In the genomic region with DNA sequence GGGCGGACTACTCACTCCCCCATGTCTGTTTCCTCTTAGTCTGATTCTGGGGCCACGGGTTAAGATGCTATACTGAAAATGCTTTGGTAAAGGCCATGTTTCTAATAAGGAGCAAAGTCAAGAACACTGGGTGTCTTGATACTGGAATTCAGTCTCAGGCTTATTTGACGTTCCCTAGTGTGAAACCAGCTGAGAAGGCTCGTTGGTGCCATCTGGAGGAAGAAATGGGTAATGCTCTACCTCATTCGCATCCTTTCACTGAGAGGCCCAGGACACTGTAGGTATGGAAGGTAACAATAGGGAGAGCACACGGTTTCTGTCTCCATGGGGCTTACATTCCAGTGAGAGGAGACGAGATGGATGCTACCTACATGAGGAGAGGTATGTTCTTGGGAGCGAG, we compare ENCODE assay signal across 8 mouse cellular contexts. TPM values are rescaled to one million over a fixed set of nuclear protein-coding genes. Genes with fewer than 3 reads are reported as not detected.
A peak's percentile ranks its signal among the peaks of the same experiment; 100 is the strongest.
DNase-seq lines count a peak whose midpoint lies in the region; ATAC-seq and TF ChIP-seq lines count a peak whose summit lies in the region.

No protein-coding gene starts in this region.

- no peak overlapping the region for H3K27ac ChIP-seq in heart, postnatal 0 days (ENCODE audit: low read depth)

- H3K9me3 ChIP-seq in heart, postnatal 0 days (replicated peaks; ENCODE audit: control insufficient read depth, low read length): no peaks in the 10 kb centered on the region

- 32% methylated on average over 8 of the region's 8 CpGs for WGBS in heart, postnatal 0 days

- TF ChIP-seq EP300 in heart, postnatal 0 days (IDR thresholded peaks at IDR 0.05; ENCODE audit: low read depth): no peak

- H3K4me3 ChIP-seq in heart, postnatal 0 days (ENCODE audit: low read depth, low read length): no peak overlapping the region

- no peak overlapping the region for H3K4me2 ChIP-seq in heart, postnatal 0 days (ENCODE audit: low read depth, low read length)

- intact Hi-C loops in heart, postnatal 25 days (cut with DNase I): loop anchor here (1.0 kb wide), 2 partner anchors 115 to 178 kb away; no protein-coding TSS in a partner anchor
- intact Hi-C loops in heart, postnatal 10 days (cut with DNase I): loop anchor here (1.0 to 10.0 kb wide), 2 partner anchors 115 to 371 kb away; no protein-coding TSS in a partner anchor

- H3K36me3 ChIP-seq in heart, postnatal 0 days (replicated peaks; ENCODE audit: control insufficient read depth, insufficient read depth, low read length): peaks cover 23% of the 10 kb centered on the region

- peak; percentile 42 for DNase-seq in heart, postnatal 0 days (ENCODE audit: low spot score)
- no peak for DNase-seq in heart, postnatal 25 days (ENCODE audit: low spot score)
- DNase-seq in adrenal gland, adult 18-20 months (ENCODE audit: low spot score in 2 of 2): peak; percentile 65 to 69
- peak; percentile 89 for DNase-seq in embryo, embryonic 10.5 days (ENCODE audit: low spot score)
- DNase-seq in heart, postnatal 10 days: peak; percentile 74 to 88
- peak; percentile 39 to 87 for DNase-seq in layer of hippocampus, adult 18-20 months (ENCODE audit: low spot score in 2 of 2)
- DNase-seq in lung, postnatal 25 days (ENCODE audit: low spot score): peak; percentile 74
- DNase-seq in right cerebral cortex, postnatal 25 days: peak; percentile 55

- no peak overlapping the region for H3K9ac ChIP-seq in heart, postnatal 0 days (replicated peaks; ENCODE audit: low read depth, low read length)

- no peak for ATAC-seq in heart, postnatal 0 days (ENCODE audit: insufficient read depth, low read depth)

- no peaks in the 10 kb centered on the region for H3K4me1 ChIP-seq in heart, postnatal 0 days (ENCODE audit: control insufficient read depth, insufficient read depth)

- peak; percentile 90 for TF ChIP-seq CTCF in heart, postnatal 0 days (IDR thresholded peaks at IDR 0.05; ENCODE audit: low read depth)

- H3K27me3 ChIP-seq in heart, postnatal 0 days (ENCODE audit: control insufficient read depth, insufficient read depth, low read length): 0 out of 2 replicates have a peak, but pooled peaks cover 8% of the 10 kb centered on the region

RNA-seq across cellular contexts. Expression of gene Tmem54, which starts 19.3 kb away (rescaled TPM):
- total RNA-seq in heart, postnatal 0 days (2014; rRNA removed; ENCODE audit: low replicate concordance): 1.1 TPM in 1 of 2 replicates, not detected in the other
- not detected in 2 replicates for polyA plus RNA-seq in heart, postnatal 0 days (2015; fragmentation: Nextera tagmentation; extraction: Ambion mirVana)
- total RNA-seq in heart, postnatal 25 days (2021): not detected
- total RNA-seq in adrenal gland, adult 18-20 months (2021): not detected
- total RNA-seq in heart, postnatal 10 days (2021): not detected
- total RNA-seq in layer of hippocampus, adult 18-20 months (2021): not detected

RNA-seq across cellular contexts. Expression of gene Rnf19b, which starts 28.0 kb away (rescaled TPM):
- total RNA-seq in heart, postnatal 0 days (2014; rRNA removed; ENCODE audit: low replicate concordance): 25.6 and 46.0 TPM in 2 replicates
- 5.8 and 7.2 TPM in 2 replicates for polyA plus RNA-seq in heart, postnatal 0 days (2015; fragmentation: Nextera tagmentation; extraction: Ambion mirVana)
- total RNA-seq in heart, postnatal 25 days (2021): 10 to 100 TPM; 21.8 to 21.9 TPM
- total RNA-seq in adrenal gland, adult 18-20 months (2021): 10 to 100 TPM; 28.6 to 41.3 TPM
- total RNA-seq in heart, postnatal 10 days (2021): 10 to 100 TPM; 20.9 to 22.2 TPM
- total RNA-seq in layer of hippocampus, adult 18-20 months (2021): 10 to 100 TPM; 43.5 to 46.4 TPM

RNA-seq across cellular contexts. Expression of gene Hpca, which starts 35.8 kb away (rescaled TPM):
- not detected in 2 replicates for total RNA-seq in heart, postnatal 0 days (2014; rRNA removed; ENCODE audit: low replicate concordance)
- 0.16 and 0.25 TPM in 2 replicates for polyA plus RNA-seq in heart, postnatal 0 days (2015; fragmentation: Nextera tagmentation; extraction: Ambion mirVana)
- total RNA-seq in heart, postnatal 25 days (2021): not detected
- total RNA-seq in adrenal gland, adult 18-20 months (2021): 1 to 10 TPM; 2.1 to 3.1 TPM
- under 1 TPM in 1 of 2 experiments, not detected in 1; 0.47 TPM for total RNA-seq in heart, postnatal 10 days (2021)
- total RNA-seq in layer of hippocampus, adult 18-20 months (2021): 1,000 to 10,000 TPM; 2,309 to 2,704 TPM

RNA-seq across cellular contexts. Expression of gene Fndc5, which starts 50.7 kb away (rescaled TPM):
- 41.7 and 71.1 TPM in 2 replicates for total RNA-seq in heart, postnatal 0 days (2014; rRNA removed; ENCODE audit: low replicate concordance)
- polyA plus RNA-seq in heart, postnatal 0 days (2015; fragmentation: Nextera tagmentation; extraction: Ambion mirVana): 50.7 and 51.3 TPM in 2 replicates
- total RNA-seq in heart, postnatal 25 days (2021): 100 to 1,000 TPM; 325 TPM
- total RNA-seq in adrenal gland, adult 18-20 months (2021): 1 to 10 TPM; 2.1 to 6.3 TPM
- 100 to 1,000 TPM; 162 to 167 TPM for total RNA-seq in heart, postnatal 10 days (2021)
- total RNA-seq in layer of hippocampus, adult 18-20 months (2021): 10 to 100 TPM; 75.5 to 84.2 TPM

Comparison
In these comparisons a context has a peak if more than half of its experiments do, and no peak if none do; other contexts are left out.
1. RNA of gene Hpca, which starts 35.8 kb away (total RNA-seq): 2,309 to 2,704 TPM in layer of hippocampus, adult 18-20 months; 2.1 to 3.1 TPM in adrenal gland, adult 18-20 months, 0.47 TPM in heart, postnatal 10 days, not detected in heart, postnatal 25 days and not detected in heart, postnatal 0 days; every median in the first group is over 100 times any median in the second.